Mouse (Mus musculus) myocyte (in vitro differentiated cells): Measurements from ENCODE around the gene Cyth2. TPM values are rescaled to one million over a fixed set of nuclear protein-coding genes. Genes with fewer than 3 reads are reported as not detected.

Experiments used
- H3K27me3 ChIP-seq: one replicate; pipeline ENCODE4 v1.6.1; 2011; ENCODE audit not compliant: control insufficient read depth, insufficient read depth, insufficient read length
- H3K36me3 ChIP-seq: one replicate; pipeline ENCODE4 v1.6.1; 2011; ENCODE audit not compliant: control insufficient read depth, insufficient read depth
- H3K4me2 ChIP-seq: one replicate; pipeline ENCODE4 v1.6.1; 2011; ENCODE audit warnings: low read depth, control low read depth
- H3K4me3 ChIP-seq: one replicate; pipeline ENCODE4 v1.5.1; 2011; ENCODE audit warnings: mild to moderate bottlenecking, control low read depth, moderate library complexity
- H3K79me2 ChIP-seq: one replicate; pipeline ENCODE4 v1.6.1; 2011; ENCODE audit not compliant: control insufficient read depth, insufficient read depth
- H3ac ChIP-seq: one replicate; pipeline ENCODE4 v1.6.1; 2011; ENCODE audit not compliant: control insufficient read depth, insufficient read length
- CEBPB ChIP-seq: IDR thresholded peaks from 2 replicates; pipeline ENCODE4 v1.6.1; 2011; ENCODE audit warnings: mild to moderate bottlenecking, moderate library complexity; ENCODE audit not compliant: poor library complexity, insufficient read depth, severe bottlenecking
- E2F4 ChIP-seq: IDR thresholded peaks from one replicate; pipeline ENCODE4 v1.6.1; 2011; ENCODE audit warnings: mild to moderate bottlenecking, control low read depth, moderate library complexity; ENCODE audit not compliant: insufficient read depth
- MAX ChIP-seq: IDR thresholded peaks from one replicate; pipeline ENCODE4 v1.6.1; 2011; ENCODE audit warnings: low read depth, mild to moderate bottlenecking, control low read depth
- MYOD1 ChIP-seq, 3 experiments: IDR thresholded peaks; one replicate each; pipeline ENCODE4 v1.6.1; 2011; ENCODE audit warnings: control low read depth in 2 of 3, low read depth in 2 of 3, mild to moderate bottlenecking in 2 of 3, moderate library complexity in 1 of 3; ENCODE audit not compliant: insufficient read length in 2 of 3, control insufficient read depth in 1 of 3
- MYOG ChIP-seq, 3 experiments: IDR thresholded peaks; one replicate each; pipeline ENCODE4 v1.6.1; 2011; ENCODE audit warnings: control low read depth in 2 of 3, low read depth in 2 of 3, mild to moderate bottlenecking in 2 of 3; ENCODE audit not compliant: insufficient read length in 2 of 3, control insufficient read depth in 1 of 3, insufficient read depth in 1 of 3
- POLR2A ChIP-seq: IDR thresholded peaks from one replicate; pipeline ENCODE4 v1.6.1; 2011; ENCODE audit warnings: low read depth, mild to moderate bottlenecking, control low read depth, moderate library complexity; ENCODE audit not compliant: insufficient read length
- POLR2AphosphoS2 ChIP-seq: IDR thresholded peaks from one replicate; pipeline ENCODE4 v1.6.1; 2011; ENCODE audit warnings: low read depth, control low read depth; ENCODE audit not compliant: insufficient read length
- REST ChIP-seq: IDR thresholded peaks from one replicate; pipeline ENCODE4 v1.6.1; 2011; ENCODE audit warnings: mild to moderate bottlenecking, control low read depth, moderate library complexity; ENCODE audit not compliant: insufficient read depth, insufficient read length
- SRF ChIP-seq: IDR thresholded peaks from one replicate; pipeline ENCODE4 v1.6.1; 2011; ENCODE audit warnings: low read depth; ENCODE audit not compliant: control insufficient read depth, insufficient read length
- TCF12 ChIP-seq: IDR thresholded peaks from one replicate; pipeline ENCODE4 v1.6.1; 2011; ENCODE audit warnings: mild to moderate bottlenecking, control low read depth; ENCODE audit not compliant: poor library complexity, insufficient read depth, severe bottlenecking
- TCF3 ChIP-seq: IDR thresholded peaks from one replicate; pipeline ENCODE4 v1.6.1; 2011; ENCODE audit warnings: low read depth, control low read depth; ENCODE audit not compliant: insufficient read length
- USF1 ChIP-seq: IDR thresholded peaks from one replicate; pipeline ENCODE4 v1.6.1; 2011; ENCODE audit warnings: low read depth, mild to moderate bottlenecking, control low read depth, moderate library complexity
- polyA plus RNA-seq: library from polyadenylated mRNA; unstranded; fragments of >200 nt; fragmentation: generic; extraction: Trizol; gene quantifications from one replicate; pipeline ENCODE4 v1.2.1, GENCODE M21; 2012; ENCODE audit warnings: missing spikeins

Gene Cyth2
- polyA plus RNA-seq, 1 experiment, result 145 TPM

DNA sequence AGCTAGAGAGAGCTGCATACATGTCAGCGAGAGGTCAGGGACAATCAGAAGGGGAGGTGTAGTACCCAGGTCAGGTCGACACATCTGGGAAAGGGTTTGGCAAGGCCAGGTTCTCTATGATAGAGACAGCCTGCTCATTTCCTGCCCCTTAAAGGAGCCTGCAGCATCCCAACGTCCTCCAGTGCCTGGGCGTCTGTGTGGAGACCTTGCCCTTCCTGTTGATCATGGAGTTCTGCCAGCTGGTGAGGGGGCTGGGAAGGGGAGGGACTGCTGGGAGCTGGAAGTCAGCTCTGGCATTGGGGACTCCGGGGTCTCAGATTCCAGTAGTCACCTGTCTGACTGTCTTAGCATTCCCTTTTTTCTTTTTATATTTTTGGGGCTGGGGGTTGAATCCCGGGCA, 23.7 kb downstream of the Cyth2 start:
- Histone ChIP-seq H3ac (no peak overlapping the region), H3K4me3 (no peak overlapping the region), H3K36me3 (no peaks in the 10 kb centered on the region), H3K27me3 (peaks cover 26% of the 10 kb centered on the region), H3K4me2 (no peak overlapping the region), H3K79me2 (no peaks in the 10 kb centered on the region)
- TF ChIP-seq TCF3 (no peak), POLR2A (no peak)

DNA sequence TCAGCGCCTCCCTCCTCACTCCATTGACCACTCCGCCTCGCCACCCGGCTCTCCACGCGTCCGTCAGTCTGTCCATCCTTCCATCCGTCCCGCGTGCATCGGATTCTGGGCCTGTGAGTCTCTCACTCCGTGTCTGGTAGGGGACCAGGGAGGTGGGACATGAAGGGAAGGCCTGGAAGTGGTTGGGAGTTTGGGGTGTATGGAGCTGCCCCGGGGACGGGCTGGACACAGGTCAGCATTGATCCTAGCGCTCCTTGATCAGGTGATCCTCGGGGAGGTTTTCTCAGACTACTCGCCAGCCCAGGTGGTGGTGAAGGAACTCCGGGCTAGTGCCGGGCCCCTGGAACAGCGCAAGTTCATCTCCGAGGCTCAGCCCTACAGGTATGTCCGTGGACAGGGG, 26.7 kb downstream of the Cyth2 start:
- Histone ChIP-seq H3K4me2 (no peak overlapping the region), H3ac (no peak overlapping the region), H3K36me3 (no peaks in the 10 kb centered on the region), H3K27me3 (peaks cover 45% of the 10 kb centered on the region), H3K79me2 (no peaks in the 10 kb centered on the region), H3K4me3 (no peak overlapping the region)
- TF ChIP-seq SRF (no peak), E2F4 (no peak), MYOD1 (IDR thresholded peaks at IDR 0.05; ENCODE audit: control insufficient read depth in 1 of 3, insufficient read length in 2 of 3, low read depth in 2 of 3) (no peak), REST (no peak), MAX (no peak), CEBPB (no peak), USF1 (no peak), TCF12 (no peak), POLR2A (no peak), MYOG (IDR thresholded peaks at IDR 0.05; ENCODE audit: control insufficient read depth in 1 of 3, insufficient read depth in 1 of 3, insufficient read length in 2 of 3, low read depth in 2 of 3) (no peak), TCF3 (no peak)

DNA sequence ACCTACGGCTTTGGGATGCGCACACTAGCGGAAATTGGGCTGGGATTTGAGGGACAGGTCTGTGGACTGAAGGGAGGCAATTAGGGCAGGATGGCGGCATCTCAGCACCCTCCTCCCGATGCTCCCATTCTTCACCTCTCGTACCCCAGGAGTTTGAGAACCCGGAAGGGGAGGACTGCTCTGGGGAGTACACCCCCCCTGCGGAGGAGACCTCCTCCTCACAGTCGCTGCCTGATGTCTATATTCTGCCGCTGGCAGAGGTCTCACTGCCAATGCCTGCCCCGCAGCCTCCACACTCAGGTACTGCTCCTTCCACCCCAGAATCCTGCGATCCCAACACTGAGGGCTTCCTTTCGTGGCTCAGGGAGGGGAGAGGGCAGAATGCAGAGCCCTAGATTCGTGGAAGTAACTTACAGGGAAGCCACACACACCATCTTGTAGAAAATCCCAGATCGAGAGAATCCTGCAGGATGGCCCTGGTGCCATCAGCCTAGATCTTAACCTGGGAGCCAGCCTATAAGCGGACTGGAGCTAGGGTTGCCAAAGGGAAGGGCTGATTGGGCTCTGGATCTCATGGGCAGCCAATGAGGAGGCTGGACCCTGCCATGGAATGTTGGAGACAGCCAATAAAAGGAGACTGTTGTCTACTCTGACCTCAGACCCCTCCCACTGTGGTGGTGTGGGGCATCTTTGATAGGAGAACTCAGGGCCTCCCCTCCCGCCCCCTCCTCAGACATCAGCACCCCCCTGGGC, 27.5 kb downstream of the Cyth2 start:
- Histone ChIP-seq H3K4me2 (no peak overlapping the region), H3K36me3 (no peaks in the 10 kb centered on the region), H3K79me2 (no peaks in the 10 kb centered on the region), H3K27me3 (peaks cover 41% of the 10 kb centered on the region), H3ac (no peak overlapping the region), H3K4me3 (no peak overlapping the region)
- TF ChIP-seq CEBPB (no peak), TCF12 (no peak), REST (no peak), MYOG (IDR thresholded peaks at IDR 0.05; ENCODE audit: control insufficient read depth in 1 of 3, insufficient read depth in 1 of 3, insufficient read length in 2 of 3, low read depth in 2 of 3) (no peak), POLR2AphosphoS2 (no peak)

DNA sequence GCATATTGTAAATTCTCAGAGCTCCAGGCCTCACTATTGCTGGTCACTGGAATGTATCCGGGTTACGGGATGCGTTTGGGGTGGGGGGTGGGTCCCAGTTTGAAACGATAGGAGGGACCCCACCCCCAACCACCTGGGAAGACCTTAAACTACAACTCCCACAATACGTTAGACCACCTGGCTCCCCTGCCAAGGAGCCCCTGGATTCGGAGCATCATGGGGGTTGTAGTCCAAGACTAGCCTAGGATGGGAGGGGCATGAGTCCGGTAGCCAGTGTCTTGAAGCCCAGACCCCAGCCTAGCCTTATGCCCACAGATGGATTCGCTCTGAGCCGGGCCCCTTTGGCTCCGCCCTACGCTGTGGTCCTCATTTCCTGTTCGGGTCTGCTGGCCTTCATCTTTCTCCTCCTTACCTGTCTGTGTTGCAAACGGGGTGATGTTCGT, 28.2 kb downstream of the Cyth2 start:
- H3K36me3 ChIP-seq, result no peaks in the 10 kb centered on the region
- no peak overlapping the region for H3ac ChIP-seq
- no peak overlapping the region for H3K4me3 ChIP-seq
- no peaks in the 10 kb centered on the region for H3K79me2 ChIP-seq
- TF ChIP-seq SRF (no peak), POLR2A (no peak), USF1 (no peak), POLR2AphosphoS2 (no peak), TCF3 (no peak), CEBPB (no peak)
- H3K4me2 ChIP-seq, result no peak overlapping the region
- H3K27me3 ChIP-seq, result peaks cover 41% of the 10 kb centered on the region

DNA sequence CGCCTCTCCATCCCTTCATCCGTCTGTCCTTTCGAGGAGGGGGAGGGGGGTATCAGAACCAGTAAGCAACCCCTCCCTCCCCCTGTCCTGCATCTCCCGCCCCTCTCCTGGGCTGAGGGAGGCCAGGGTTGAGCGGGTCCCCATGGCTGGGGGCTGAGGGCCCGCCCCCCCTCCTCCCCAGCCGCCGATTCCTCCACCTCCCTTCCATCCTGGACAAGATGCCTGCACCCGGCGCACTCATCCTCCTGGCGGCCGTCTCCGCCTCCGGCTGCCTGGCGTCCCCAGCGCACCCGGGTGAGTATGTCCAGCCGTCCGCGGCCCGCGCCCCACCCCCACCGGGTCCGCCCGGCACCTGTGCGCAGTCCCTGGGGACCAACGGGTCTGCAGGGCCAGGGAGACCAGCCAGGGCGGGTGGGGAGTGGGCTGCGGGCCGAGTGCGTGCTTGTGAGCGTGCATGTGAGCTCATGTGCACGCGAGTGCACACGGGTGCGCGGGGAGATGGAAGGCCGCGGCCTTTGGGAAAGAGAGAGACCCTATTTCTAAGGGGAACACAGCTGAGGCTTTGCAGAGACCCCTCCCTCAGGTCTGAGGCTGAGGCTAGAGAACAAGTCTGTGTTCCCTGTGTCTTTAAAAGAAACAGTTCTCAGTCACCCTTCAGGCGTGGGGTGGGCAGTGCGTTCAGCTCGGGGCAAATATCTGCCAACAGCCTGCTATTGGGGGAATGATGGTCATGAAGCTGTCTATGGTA, 28.8 kb downstream of the Cyth2 start:
- peaks cover 41% of the 10 kb centered on the region for H3K27me3 ChIP-seq
- no peak for TF ChIP-seq MYOG (IDR thresholded peaks at IDR 0.05; ENCODE audit: control insufficient read depth in 1 of 3, insufficient read depth in 1 of 3, insufficient read length in 2 of 3, low read depth in 2 of 3)
- no peaks in the 10 kb centered on the region for H3K79me2 ChIP-seq
- no peaks in the 10 kb centered on the region for H3K36me3 ChIP-seq
- H3K4me3 ChIP-seq, result no peak overlapping the region
- H3K4me2 ChIP-seq, result peak overlapping the region; percentile 12
- no peak overlapping the region for H3ac ChIP-seq
